Mouse (Mus musculus): ENCODE results near the gene Olfr985.

The Olfr985 gene

GRCm38 (mm10) chr9:40130084-40130483, at the start of gene Olfr985:
Olfr985 (minus strand) TSS chr9:40130184.
- DNase-seq (ENCODE audit: low spot score in 2 of 2), result no peak

GRCm38 (mm10) chr9:40177017-40177416, 47.0 kb upstream of the Olfr985 start:
- no peak for DNase-seq (ENCODE audit: low spot score in 2 of 2)

- no peak for DNase-seq (ENCODE audit: low spot score in 2 of 2)
These were observed 36.5 kb upstream of the Olfr985 start for GRCm38 (mm10) chr9:40166446-40166845.

- no peak for DNase-seq (ENCODE audit: low spot score in 2 of 2)
These were observed 25.2 kb upstream of the Olfr985 start for GRCm38 (mm10) chr9:40155118-40155644.

- no peak for DNase-seq (ENCODE audit: low spot score in 2 of 2)
These were observed 11.6 kb upstream of the Olfr985 start for GRCm38 (mm10) chr9:40141544-40141943.

- no peak for DNase-seq (ENCODE audit: low spot score in 2 of 2)
These were observed 9.5 kb upstream of the Olfr985 start for GRCm38 (mm10) chr9:40139484-40139883.

GRCm38 (mm10) chr9:40136987-40137688, 7.2 kb upstream of the Olfr985 start:
- DNase-seq (ENCODE audit: low spot score in 2 of 2), result no peak

GRCm38 (mm10) chr9:40130556-40130955, 572 bp upstream of the Olfr985 start:
- DNase-seq (ENCODE audit: low spot score in 2 of 2), result no peak

- DNase-seq (ENCODE audit: low spot score in 2 of 2), result no peak
These were observed 12.7 kb downstream of the Olfr985 start for GRCm38 (mm10) chr9:40117287-40117659.

GRCm38 (mm10) chr9:40116645-40117286, 13.2 kb downstream of the Olfr985 start:
- no peak for DNase-seq (ENCODE audit: low spot score in 2 of 2)

- no peak for DNase-seq (ENCODE audit: low spot score in 2 of 2)
These were observed 15.9 kb downstream of the Olfr985 start, which contains the start of gene Olfr984 for GRCm38 (mm10) chr9:40114106-40114505. Olfr984 (minus strand) TSS chr9:40114206.

GRCm38 (mm10) chr9:40094769-40095168, 35.2 kb downstream of the Olfr985 start:
- no peak for DNase-seq (ENCODE audit: low spot score in 2 of 2)

- no peak for DNase-seq (ENCODE audit: low spot score in 2 of 2)
These were observed 36.5 kb downstream of the Olfr985 start, which contains the start of gene Olfr983 for GRCm38 (mm10) chr9:40093495-40093894. Olfr983 (minus strand) TSS chr9:40093595.
